Mouse (Mus musculus) layer of hippocampus, postnatal 14 days (tissue): ENCODE data around the gene Mcfd2. TPM values are rescaled to one million over a fixed set of nuclear protein-coding genes. Genes with fewer than 3 reads are reported as not detected.
"Not testable (repeated sequence)": the region's sequence is repeated elsewhere in the genome, so short reads cannot be mapped to it uniquely, and the experiment has no call there.

ENCODE experiments used
- DNase-seq, 2 experiments: peaks; one replicate each; pipeline ENCODE4 v3.0.0; 2021 to 2022; ENCODE audit warnings: low spot score in 2 of 2, mixed read lengths in 1 of 2
- long read RNA-seq, 2 experiments: library from polyadenylated mRNA; stranded (forward); transcript quantifications; one replicate each; pipeline ENCODE4 v2.0.0; 2021
- total RNA-seq, 2 experiments: library from RNA; stranded (reverse); gene quantifications; 2 replicates each; pipeline ENCODE4 v1.2.3; 2021

The Mcfd2 gene
- 10 to 100 TPM; 36.9 to 45.0 TPM for total RNA-seq
- long read RNA-seq, experiment 1, transcript Mcfd2-201 (4 exons, 2,038 nt) = major isoform, 49 of 69 reads
- long read RNA-seq, experiment 1, partial matches to known transcripts = 3 of 69 reads
- long read RNA-seq, experiment 1, other reads (novel, unspliced or antisense) = 15 of 69 reads
- long read RNA-seq, experiment 2, transcript Mcfd2-201 (4 exons, 2,038 nt) = major isoform, 56 of 76 reads
- long read RNA-seq, experiment 2, partial matches to known transcripts = 0 of 76 reads
- long read RNA-seq, experiment 2, other reads (novel, unspliced or antisense) = 12 of 76 reads

DNA sequence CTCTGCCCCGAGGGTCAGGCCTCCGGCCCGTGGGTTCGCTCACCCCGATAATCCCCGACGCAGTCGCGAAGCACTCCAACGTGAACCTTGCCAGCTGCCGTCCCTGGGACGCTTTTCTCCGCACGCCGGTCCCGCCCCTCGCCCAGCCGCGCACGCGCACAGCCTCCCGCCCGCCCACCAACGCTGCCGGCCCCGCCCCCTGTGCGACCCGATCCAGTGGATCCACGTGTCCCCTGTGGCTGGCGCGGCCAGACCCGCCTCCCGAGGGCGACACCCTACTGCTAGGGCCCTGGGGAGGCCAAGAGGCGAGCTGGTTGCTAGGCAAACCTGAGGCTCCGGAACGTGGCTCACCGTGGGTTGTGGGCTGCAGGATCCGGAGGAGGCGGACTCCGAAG lies at the start of gene Mcfd2:
Gene Mcfd2, minus strand, starts transcription at position 144 of the 395 bp plus-strand sequence.
- DNase-seq = peak; percentile 85 to 91

DNA sequence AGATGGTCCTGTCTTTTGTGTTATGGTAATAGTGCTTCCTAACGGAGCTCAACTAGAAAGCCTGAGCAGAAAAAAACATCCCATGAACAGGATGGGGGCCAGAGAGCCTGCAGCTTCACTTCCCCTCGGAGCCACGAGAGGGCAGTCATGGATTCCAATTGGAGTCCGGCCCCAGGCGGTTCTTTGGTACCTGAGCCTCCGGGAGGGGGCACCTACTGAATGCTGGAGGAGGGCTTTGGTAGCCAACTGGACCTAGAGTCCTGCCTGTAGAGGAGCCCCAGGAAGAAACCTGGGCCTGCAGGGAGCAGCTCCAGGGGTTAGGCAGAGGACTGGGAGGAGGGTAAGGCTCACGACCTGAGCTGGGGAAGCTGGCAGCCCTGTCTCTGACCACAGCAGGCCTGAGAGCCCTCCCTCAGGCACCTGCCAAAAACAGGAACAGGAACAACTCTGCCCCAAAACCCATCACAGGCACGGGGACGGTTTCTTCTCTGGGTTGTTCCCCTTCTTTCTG lies 49.3 kb upstream of the Mcfd2 start:
- peak; percentile 93 to 94 for DNase-seq

DNA sequence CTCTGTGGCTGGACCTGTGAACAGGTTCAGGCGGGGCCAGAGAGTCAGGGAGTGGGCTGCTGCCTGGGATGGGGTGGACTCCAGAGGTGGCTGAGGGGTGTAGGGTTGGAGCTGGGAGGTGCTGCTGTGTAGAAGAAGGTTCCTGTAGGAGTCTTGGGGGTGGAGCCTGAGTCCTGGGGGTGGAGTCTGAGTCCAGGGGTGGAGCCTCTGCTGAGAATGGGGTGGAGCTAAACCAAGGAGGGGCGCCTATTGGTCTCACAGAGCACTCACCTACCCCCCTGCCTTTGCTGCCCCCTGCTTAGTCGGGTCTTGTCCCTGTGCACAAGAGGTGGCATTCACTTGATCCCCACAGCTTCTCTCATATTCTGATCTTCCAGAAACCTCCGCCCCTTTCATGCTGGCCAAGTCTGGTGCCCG lies 48.8 kb upstream of the Mcfd2 start:
- peak in 1 of 2 experiments; percentile 15 for DNase-seq

DNA sequence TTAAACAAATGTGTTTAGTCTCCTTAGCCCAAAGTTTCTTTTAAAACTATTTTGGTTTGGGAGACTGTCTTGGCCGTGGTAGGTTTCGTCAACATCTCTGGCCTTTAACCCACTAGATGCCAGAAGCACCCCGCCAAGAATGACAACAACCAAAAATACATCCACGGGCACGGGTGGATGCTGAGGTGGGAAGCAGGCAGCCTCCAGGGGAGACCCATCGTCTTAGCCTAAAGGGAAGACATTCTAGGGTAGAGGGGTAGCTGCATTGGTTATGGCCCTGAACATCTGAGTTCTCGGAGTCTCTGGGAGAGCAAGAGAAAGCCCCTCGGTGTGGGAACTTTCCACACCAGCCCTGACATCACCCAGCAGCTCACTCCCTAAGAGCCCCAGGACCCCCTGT lies 48.4 kb upstream of the Mcfd2 start:
- no peak for DNase-seq

DNA sequence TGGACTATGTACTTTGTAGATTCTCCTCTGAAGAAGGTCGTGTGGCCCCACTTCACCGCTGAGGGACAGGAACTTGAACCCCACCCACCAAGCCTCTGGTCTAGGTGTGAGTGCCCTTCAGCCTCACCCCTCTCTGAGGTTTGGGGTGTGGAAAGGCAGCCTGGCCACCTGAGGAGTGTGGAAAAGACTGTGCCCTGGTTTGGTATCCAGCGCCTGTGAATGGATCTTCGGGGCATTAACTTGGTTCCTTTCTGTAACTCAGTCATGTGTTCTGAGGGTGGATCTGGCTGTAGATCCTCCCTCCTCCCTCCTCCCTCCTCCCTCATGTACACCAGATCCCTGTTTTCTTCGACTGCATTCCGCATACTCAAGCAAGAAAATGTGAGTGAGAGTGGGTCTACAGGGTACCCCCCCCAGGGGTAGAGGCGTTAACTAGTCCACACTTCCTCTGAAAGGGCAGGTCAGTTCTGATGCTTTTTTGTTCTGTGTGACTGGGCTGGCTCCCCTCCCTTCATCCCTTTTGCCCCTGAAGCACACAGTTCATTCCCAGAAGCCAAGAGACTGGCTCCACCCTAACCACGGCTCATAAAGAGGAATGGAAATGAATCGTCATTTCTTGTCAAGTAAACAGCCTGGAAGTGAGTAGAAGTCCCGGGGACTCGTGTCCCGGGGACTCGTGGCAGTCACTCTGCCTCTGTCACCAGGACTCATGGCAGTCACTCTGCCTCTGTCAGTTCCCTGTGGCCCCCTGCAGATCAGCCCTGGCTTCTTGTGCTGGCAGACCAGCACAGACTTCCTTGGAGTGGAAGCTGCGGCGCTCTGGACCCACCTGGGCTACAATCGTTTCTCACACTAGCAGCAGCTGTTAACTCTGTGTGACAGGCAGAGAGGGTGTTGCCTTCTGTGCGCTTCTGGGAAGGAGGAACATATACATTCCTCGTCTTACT lies 47.5 kb upstream of the Mcfd2 start:
- DNase-seq = no peak

DNA sequence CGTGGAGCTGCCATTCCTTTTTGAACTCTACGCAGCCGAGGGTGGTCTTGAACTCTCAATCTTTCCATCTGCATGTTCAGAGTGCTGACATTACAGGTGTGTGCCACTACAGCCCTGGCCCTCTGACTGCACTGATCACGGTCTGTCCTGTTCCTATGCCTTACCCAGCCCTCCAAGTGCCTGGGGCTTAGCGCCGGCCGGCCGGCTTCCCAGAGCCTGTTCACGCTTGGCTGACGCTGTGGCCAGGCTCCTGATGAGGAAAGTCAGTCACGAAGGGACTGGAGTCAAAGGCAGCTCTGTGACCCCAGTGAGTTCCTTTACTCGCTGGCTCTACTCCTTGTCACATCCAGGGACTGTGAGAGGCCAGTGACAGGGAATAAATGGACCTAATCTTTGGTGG lies 46.6 kb upstream of the Mcfd2 start:
- no peak for DNase-seq

DNA sequence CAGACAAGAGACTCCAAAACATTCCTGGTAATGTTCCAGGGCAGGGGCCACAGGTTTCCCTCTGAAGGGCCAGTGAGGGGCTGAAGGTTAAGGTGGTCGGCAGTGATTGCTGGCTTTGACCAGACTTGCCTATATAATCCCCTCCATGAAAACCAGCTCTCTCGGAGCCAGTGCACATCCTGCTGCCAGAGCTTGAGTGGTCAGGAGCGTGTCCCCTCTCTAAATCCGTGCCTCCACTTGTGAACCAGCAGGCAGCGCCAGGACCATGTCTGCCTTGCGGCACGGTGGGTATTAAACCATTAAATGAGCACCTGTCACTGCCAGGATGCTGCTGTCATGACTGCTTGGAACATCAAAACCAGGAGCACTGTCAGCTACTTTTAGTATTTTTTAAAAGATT lies 44.8 kb upstream of the Mcfd2 start:
- no peak for DNase-seq

DNA sequence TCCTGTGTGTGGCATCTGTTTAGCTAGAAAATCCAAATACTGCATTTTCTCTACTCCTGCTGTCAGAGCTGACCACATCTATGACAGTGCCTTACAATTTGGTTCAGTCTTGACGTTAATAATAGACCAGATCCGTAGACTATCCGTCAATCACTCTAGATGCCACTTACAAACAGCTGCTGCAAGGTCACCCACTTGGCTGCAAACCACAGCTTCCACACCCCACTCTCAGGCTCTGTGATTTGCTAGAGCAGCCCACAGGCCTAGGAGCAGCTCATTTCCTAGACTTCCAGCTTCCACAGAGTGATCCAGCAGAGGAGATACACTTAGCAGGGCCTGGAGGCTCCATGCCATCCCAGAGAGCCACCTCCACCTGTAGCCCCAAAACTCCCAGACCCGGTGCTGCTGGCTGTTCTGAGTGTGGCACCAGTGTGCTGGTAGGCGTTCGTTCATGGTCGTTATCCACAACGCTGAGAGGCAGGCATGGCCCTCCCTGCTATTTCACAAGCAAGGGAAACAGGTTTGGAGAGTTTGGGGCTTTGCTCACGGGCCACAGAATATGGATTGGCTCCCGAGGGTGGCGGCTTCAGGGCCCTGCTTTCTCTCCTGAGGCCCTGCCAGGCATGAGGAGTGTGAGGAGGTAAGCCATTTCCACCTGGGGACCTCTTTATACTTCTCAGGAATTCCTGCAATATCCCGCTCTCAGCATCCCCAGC lies 43.5 kb upstream of the Mcfd2 start:
- DNase-seq = no peak

DNA sequence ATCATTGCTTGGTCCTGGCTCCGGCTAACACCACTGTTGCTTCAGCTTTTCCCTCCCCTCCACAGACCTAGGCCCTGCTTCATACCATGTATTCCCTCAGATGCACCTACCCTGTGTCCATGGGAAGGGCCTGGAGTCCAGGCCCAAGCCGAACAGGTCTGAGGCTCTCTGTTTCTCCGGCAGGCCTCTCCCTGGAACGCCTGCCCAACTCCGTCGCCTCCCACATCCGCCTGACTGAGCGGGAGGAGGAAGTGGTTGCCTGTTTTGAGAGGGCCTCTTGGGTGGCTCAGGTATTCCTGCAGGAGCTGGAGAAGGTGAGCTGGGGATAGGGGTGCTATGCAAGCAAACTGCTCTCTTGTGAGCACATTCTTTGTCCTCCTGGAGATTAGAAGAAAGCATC lies 41.0 kb upstream of the Mcfd2 start:
- DNase-seq = no peak

DNA sequence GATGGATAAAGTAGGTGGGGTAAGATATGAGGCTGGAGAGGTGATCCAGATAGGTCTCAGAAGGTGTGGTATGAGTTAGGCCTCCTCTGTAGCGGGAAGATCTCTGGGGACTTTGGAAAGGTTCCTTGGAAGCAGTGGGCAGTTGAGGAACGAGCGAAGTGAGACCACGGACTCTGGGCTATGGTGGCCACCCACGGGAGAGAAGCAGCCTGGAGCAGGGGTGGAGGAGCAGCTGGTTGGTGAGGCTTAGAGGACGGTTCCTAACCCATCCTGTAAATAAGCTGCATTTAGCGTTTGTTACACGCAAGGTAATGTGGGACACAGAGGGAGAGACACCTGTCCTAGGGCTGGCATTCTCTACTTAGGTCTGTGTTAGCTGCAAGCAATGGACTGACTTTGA lies 39.3 kb upstream of the Mcfd2 start:
- no peak for DNase-seq

DNA sequence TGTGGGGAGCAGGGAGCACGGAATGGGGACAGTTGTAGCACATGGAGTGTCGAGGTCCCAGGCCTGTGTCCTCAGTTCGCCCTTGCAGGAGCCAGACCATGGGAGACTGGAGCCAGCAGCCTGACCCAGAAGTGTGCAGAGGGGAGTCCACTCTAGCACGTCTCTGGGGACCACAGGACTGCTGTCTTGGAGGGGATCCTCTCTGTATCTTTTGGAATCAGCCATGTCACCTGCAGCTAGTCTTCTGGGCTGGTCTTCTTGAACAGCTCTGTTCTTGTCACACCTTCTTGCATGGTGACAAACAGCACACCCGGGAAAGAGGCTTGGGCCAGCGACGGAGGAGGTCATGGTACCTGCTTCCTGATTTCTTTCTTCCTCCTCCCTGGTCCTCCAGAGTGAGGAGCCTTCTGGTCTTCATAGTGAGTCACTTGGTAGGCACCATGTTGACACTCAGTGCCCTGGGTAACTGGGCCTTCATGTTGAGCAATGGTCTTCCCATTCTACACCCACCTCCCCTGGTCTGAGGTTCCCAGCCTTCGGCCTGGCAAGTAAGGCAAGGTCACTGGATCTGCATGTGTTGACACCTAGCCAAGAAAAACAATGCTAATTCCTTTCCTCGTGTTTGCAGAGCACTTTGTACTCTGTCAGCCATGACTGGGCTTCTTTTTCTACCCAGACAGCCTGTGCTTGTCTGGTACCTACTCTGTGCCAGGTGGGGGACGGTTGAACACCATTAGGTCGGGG lies 38.6 kb upstream of the Mcfd2 start:
- DNase-seq = no peak

DNA sequence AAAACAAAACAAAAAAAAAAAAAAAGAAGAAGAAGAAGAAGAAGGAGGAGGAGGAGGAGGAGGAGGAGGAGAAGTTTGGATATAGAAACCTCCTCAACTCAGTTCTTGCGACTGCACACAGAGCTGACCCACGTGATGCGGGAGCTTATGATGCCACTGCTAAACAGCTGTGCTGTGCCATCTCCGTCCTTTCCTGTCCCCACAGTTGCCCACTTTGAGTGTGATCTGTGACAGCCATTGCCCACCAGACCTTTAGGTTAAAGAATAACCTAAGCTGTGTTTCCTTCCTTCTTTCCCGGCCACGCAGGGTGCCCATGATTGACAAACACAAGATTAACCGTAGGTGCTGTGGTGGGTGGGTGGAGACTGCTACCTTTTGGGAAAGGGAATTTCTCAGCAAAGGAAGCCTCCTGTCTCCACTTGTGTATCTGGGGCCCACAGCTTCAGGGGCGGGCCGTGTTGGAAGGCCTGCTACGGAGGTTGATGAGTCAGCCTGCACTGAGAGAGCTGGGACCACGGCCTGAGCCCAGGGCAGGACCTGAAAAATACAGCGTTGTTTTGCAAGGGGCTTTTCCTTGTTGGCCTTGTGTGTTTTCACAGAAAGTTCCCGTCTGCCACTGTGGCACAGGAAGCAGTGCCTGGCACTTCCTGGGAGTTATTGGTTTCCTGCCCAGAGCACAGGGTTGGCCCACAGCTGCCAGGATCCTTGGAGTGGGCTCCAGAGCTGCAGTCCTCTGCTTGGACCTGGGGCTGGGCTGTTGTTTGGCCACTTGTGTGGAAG lies 36.5 kb upstream of the Mcfd2 start:
- no peak for DNase-seq

DNA sequence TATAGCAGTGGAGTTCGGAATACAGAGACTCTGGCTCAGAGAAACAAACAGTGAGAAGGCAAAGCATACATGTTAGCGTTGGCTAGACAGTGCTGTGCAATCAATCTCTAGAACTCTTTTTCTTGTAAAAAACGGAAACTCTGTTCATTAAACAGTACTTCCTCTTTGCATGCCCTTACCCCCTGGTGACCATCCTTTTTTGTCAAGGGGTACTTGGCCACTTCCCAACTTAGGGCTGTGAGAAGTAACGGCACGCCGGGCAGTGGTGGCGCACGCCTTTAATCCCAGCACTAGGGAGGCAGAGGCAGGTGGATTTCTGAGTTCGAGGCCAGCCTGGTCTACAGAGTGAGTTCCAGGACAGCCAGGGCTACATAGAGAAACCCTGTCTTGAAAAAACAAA lies 35.9 kb upstream of the Mcfd2 start:
- not testable (repeated sequence) for DNase-seq

DNA sequence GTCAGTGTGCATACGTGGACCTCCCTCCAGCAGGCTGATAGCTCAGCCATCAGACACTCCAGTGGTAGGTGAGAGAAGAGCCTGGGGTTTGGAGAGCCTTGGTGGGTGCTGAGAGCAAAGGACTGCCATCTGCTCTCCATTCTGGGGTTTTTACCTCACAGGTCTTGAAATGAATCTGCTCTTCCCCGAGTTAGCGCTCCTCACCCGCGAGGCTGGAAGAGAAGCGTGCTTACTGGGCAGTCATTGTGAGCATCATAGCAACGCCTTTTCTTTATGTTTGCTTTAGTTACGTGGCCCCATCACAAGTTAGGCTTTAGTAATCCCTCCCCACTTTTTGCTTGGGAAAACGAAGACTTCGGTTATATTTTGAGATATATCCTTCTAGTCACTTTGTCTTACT lies 34.6 kb upstream of the Mcfd2 start:
- no peak for DNase-seq

DNA sequence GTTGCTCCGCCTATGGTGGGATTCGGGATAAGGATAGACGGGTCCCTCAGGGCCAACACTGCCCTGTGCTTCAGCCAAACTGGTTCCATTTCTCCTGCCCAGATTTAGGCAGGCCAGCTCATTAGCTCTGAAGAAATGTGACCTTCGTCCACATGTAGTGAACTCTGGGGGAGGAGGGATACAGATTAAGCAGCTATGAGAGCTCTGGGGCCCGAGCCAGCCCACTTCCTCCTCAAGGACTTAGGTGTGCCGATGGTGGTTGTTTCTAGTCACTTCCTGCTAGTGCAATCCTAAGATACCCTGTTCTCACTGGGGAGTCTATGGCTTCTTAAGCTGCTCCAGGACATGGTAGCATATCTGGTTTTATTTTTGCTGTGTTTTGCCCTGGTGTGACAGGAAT lies 33.2 kb upstream of the Mcfd2 start:
- DNase-seq = no peak

DNA sequence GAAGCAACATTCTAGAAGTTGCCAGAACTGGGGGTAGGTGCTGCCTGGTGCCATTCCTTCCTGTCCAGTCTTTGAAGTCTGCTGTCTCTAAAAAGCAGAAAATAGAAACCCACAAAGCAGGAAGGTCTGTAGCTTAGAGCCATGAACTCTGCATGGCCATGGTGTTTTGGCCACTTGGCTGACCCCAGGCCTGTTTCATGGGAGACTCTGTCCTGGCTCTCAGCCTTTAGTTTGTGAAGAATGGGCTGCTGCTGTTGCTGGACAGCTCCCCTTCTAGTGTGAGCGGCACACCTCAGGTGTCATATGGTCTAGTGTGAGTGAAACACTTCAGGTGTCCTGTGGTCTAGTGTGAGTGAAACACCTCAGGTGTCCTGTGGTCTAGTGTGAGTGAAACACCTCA lies 31.0 kb upstream of the Mcfd2 start:
- not testable (repeated sequence) for DNase-seq

DNA sequence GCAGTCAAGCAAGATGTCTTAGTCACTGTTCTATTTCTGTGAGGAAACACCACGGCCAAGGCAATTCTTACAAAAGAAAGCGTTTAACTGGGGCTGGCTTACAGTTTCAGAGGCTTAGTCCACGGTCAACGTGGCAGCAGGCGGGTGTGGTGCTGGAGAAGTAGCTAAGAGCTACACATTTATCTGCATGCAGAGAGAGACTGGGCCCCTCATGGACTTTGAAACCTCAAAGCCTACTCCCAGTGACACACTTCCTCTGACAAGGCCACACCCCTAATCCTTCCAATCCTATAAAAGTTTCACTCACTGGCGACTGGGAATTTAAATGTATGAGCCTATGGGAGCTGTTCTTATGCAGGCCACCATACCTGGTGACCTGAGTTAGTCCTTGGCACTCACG lies 30.0 kb upstream of the Mcfd2 start:
- DNase-seq = no peak

DNA sequence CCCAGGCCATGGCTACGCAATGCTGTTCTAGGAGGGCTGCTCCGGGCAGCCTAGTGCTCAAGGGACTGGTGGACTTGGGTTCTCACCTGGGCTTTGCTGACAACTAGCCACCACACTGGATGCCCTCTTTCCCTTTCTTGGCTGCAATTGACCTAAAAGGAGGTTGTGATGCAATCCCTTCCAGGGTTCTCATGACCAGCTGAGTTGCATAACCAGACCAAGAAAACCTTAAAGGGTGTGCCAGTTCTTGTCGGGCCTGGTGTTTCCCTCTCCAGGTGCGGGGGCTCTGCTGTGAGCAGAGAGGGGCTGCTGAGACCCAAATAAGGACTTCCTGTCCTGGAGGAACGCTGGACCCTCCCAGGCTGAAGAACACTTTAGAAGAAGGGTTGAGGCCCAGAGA lies 27.4 kb upstream of the Mcfd2 start:
- no peak for DNase-seq

DNA sequence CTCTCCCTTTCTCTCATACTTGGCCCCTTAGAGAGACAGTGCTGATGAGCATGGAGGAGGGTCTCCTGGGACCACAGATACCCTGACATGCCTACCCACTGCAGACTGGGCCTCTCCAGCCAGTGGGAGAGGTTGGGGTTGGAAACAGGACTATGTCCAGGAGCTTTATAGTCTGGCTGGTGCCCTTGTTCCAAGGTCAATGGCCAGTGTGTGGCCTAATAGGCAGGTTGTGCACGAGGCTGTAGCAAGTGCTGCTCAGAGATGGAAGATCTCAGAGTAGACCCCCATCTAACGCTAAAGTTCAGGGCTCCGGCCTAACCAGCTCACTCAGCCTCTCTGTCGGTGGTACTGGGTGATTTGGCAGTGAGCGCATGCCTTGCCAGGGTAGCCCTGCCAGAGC lies 26.0 kb upstream of the Mcfd2 start:
- DNase-seq = no peak

DNA sequence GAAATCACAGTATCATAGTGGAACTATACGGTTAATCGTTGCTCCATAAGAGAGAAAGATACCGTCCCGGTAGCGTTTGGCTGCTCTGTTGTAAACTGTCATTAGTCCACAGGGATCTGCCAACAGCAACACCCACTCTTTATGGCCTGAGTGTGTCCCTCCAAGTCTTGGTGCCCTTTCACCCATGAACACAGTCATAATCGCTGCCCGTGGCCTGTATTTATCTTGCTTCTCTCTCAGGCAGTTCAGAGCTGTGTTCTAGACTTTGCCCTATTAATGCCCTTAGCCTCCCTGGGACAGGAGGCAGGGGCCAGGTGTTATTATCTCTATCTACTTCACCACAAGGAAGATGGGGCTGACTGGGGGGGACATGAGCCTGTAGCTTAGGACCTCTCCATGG lies 25.3 kb upstream of the Mcfd2 start:
- DNase-seq = no peak
